Mouse (Mus musculus): ENCODE results near the gene Fpgs.

The Fpgs gene

GRCm38 (mm10) chr2:32637778-32638281, 66.1 kb downstream of the Fpgs start:
- DNase-seq (ENCODE audit: low spot score in 2 of 2) = no peak

GRCm38 (mm10) chr2:32636617-32637016, 67.3 kb downstream of the Fpgs start:
- DNase-seq (ENCODE audit: low spot score in 2 of 2) = no peak

- DNase-seq (ENCODE audit: low spot score in 2 of 2) = no peak
Measured at GRCm38 (mm10) chr2:32634277-32635105, 69.5 kb downstream of the Fpgs start.

GRCm38 (mm10) chr2:32633660-32634059, 70.3 kb downstream of the Fpgs start:
- no peak for DNase-seq (ENCODE audit: low spot score in 2 of 2)

Measured in left cerebral cortex, adult 9 months (tissue).